Mouse (Mus musculus): Measurements from ENCODE around the gene Slc48a1. TPM values are rescaled to one million over a fixed set of nuclear protein-coding genes. Genes with fewer than 3 reads are reported as not detected.

Gene Slc48a1
- total and polyA plus RNA-seq, 3 experiments = 116 to 299 TPM; not detected in 1

GRCm38 (mm10) chr15:97743210-97743609, 35.1 kb upstream of the Slc48a1 start:
- no peak for DNase-seq (ENCODE audit: low read depth, low spot score)
- no peak overlapping the region for H3K27ac ChIP-seq (ENCODE audit: control insufficient read depth, low read depth, low read length)
- H3K4me3 ChIP-seq (ENCODE audit: control insufficient read depth in 1 of 2, insufficient read depth in 1 of 2, low read depth in 2 of 2, low read length in 2 of 2) = no peak overlapping the region
- H3K9ac ChIP-seq (ENCODE audit: control insufficient read depth, low read depth, low read length, poor library complexity, severe bottlenecking) = no peak overlapping the region
- H3K27me3 ChIP-seq (ENCODE audit: control insufficient read depth in 1 of 2, insufficient read depth in 2 of 2, low read length in 2 of 2) = no peaks in the 10 kb centered on the region
- no peaks in the 10 kb centered on the region; the same call in 1 of the 2 replicates for H3K79me2 ChIP-seq (ENCODE audit: control insufficient read depth, insufficient read depth, low read length, poor library complexity)
- no peaks in the 10 kb centered on the region for H3K9me3 ChIP-seq (replicated peaks; ENCODE audit: insufficient read depth, low read length)
- TF ChIP-seq CHD1 (IDR thresholded peaks at IDR 0.05; ENCODE audit: low read depth, low read length) (no peak), USF2 (IDR thresholded peaks at IDR 0.05; ENCODE audit: borderline replicate concordance in 1 of 2, insufficient read depth in 1 of 2, low read depth in 1 of 2, low read length in 2 of 2) (no peak), E2F4 (IDR thresholded peaks at IDR 0.05; ENCODE audit: borderline replicate concordance, low read depth, low read length) (no peak), MEF2A (IDR thresholded peaks at IDR 0.05; ENCODE audit: extremely low read depth, insufficient replicate concordance, low read depth, low read length, poor library complexity, severe bottlenecking) (no peak), MYB (IDR thresholded peaks at IDR 0.05; ENCODE audit: low read depth, low read length) (no peak), BHLHE40 (IDR thresholded peaks at IDR 0.05; ENCODE audit: borderline replicate concordance, low read depth, low read length) (no peak), MXI1 (IDR thresholded peaks at IDR 0.05; ENCODE audit: low read depth, low read length) (no peak), ETS1 (IDR thresholded peaks at IDR 0.05; ENCODE audit: low read depth, low read length) (no peak), MAZ (IDR thresholded peaks at IDR 0.05; ENCODE audit: low read depth, low read length) (no peak), CHD2 (IDR thresholded peaks at IDR 0.05; ENCODE audit: low read length) (no peak), MAX (IDR thresholded peaks at IDR 0.05; ENCODE audit: low read length) (no peak)
- peaks cover 0 to 28% of the 10 kb centered on the region in 2 experiments; a peak in 2 of 4 replicates for H3K36me3 ChIP-seq (ENCODE audit: control insufficient read depth in 1 of 2, insufficient read depth in 2 of 2, low read length in 2 of 2)
- peaks cover 3 to 43% of the 10 kb centered on the region in 2 experiments for H3K4me1 ChIP-seq (ENCODE audit: control insufficient read depth in 1 of 2, insufficient read depth in 2 of 2, low read length in 2 of 2)

GRCm38 (mm10) chr15:97743961-97744525, 34.3 kb upstream of the Slc48a1 start:
- Histone ChIP-seq H3K27ac (ENCODE audit: control insufficient read depth, low read depth, low read length) (no peak overlapping the region), H3K4me1 (ENCODE audit: control insufficient read depth in 1 of 2, insufficient read depth in 2 of 2, low read length in 2 of 2) (peaks cover 9 to 49% of the 10 kb centered on the region in 2 experiments), H3K9me3 (replicated peaks; ENCODE audit: insufficient read depth, low read length) (no peaks in the 10 kb centered on the region), H3K36me3 (ENCODE audit: control insufficient read depth in 1 of 2, insufficient read depth in 2 of 2, low read length in 2 of 2) (peaks cover 0 to 34% of the 10 kb centered on the region in 2 experiments; a peak in 2 of 4 replicates), H3K27me3 (ENCODE audit: control insufficient read depth in 1 of 2, insufficient read depth in 2 of 2, low read length in 2 of 2) (no peaks in the 10 kb centered on the region), H3K79me2 (ENCODE audit: control insufficient read depth, insufficient read depth, low read length, poor library complexity) (no peaks in the 10 kb centered on the region; the same call in 1 of the 2 replicates), H3K9ac (ENCODE audit: control insufficient read depth, low read depth, low read length, poor library complexity, severe bottlenecking) (no peak overlapping the region), H3K4me3 (ENCODE audit: control insufficient read depth in 1 of 2, insufficient read depth in 1 of 2, low read depth in 2 of 2, low read length in 2 of 2) (no peak overlapping the region)
- DNase-seq (ENCODE audit: low read depth, low spot score) = no peak
- TF ChIP-seq MEF2A (IDR thresholded peaks at IDR 0.05; ENCODE audit: extremely low read depth, insufficient replicate concordance, low read depth, low read length, poor library complexity, severe bottlenecking) (no peak), EP300 (IDR thresholded peaks at IDR 0.05; ENCODE audit: low read depth in 1 of 2, low read length in 2 of 2) (no peak), ELF1 (IDR thresholded peaks at IDR 0.05; ENCODE audit: low read depth, low read length) (no peak), POLR2AphosphoS2 (IDR thresholded peaks at IDR 0.05; ENCODE audit: low read length) (no peak)

All from MEL (cell line).